Mouse (Mus musculus) erythroblast, embryonic 14.5 days (primary cell): Measurements from ENCODE around the gene Pom121l2.

Experiments used
- GATA1 ChIP-seq: IDR thresholded peaks from 2 replicates; pipeline ENCODE4 v1.6.1; 2012; ENCODE audit warnings: low read length, inconsistent platforms, mixed read lengths
- TAL1 ChIP-seq: IDR thresholded peaks from 3 replicates; pipeline ENCODE4 v1.6.1; 2012; ENCODE audit warnings: low read length, inconsistent platforms, mixed read lengths

DNA sequence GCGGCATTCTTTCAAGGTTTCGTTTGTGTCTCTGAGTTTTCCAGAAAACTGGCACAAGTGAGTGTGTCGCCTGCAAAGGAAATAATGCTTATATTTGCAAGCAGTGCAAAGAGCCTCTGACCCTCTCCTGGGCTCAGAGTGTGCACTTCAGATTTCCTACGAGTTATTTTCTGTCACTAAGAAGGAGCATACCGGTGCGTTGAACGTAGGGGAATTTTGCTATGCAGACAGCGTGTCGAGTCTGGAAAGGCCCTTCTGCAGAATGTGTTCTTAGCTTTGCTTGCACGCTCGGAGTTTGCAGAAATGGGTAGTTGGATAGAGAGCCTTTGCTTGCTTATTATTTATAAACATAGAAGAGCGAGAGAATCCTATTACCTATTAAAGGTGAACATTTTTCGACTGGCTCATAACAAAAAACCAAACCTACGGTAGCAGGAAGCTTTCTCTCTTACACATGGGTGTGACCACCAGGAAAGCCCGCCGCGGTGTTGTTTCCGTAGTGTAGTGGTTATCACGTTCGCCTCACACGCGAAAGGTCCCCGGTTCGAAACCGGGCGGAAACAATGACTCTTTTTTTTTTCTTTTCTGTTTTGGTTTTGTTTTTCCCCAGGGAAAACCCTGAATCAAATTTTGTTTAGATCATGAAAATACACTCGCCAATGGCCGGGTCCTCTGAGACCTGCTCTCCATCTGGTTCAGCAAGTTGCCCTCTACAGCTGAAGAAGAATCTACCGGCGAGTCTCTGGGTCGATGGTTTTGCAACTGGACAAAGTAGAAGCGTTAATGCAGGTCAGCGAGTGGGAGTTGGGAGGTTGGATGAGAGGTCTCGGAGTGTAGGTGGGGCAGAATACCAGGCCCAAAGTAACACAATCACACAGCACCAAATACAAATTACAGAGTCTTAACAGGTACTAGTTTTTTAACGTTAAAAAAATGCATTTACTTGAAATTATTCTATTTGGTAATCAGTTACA is 45.4 kb downstream of the Pom121l2 start:
- TF ChIP-seq GATA1 (no peak), TAL1 (no peak)
